Mouse (Mus musculus) olfactory bulb, adult 2 months (tissue): Measurements from ENCODE around the gene Tlnrd1. TPM values are rescaled to one million over a fixed set of nuclear protein-coding genes. Genes with fewer than 3 reads are reported as not detected.

ENCODE experiments used
- H3K27ac ChIP-seq: fragments of 200-500 bp; 2 replicates; pipeline ENCODE4 v1.5.1; 2012; ENCODE audit warnings: low read depth, low read length; ENCODE audit not compliant: insufficient read depth
- H3K4me1 ChIP-seq: fragments of 200-500 bp; 2 replicates; pipeline ENCODE4 v1.6.1; 2012; ENCODE audit warnings: low read length; ENCODE audit not compliant: control insufficient read depth, insufficient read depth
- H3K4me3 ChIP-seq: fragments of 200-500 bp; 2 replicates; pipeline ENCODE4 v1.5.1; 2012; ENCODE audit warnings: mild to moderate bottlenecking, low read depth, low read length, moderate library complexity; ENCODE audit not compliant: insufficient read depth
- CTCF ChIP-seq: fragments of 200-500 bp; IDR thresholded peaks from 2 replicates; pipeline ENCODE4 v1.5.1; 2012; ENCODE audit warnings: low read depth, mild to moderate bottlenecking, low read length, moderate library complexity; ENCODE audit not compliant: insufficient read depth
- POLR2A ChIP-seq: fragments of 200-500 bp; IDR thresholded peaks from 2 replicates; pipeline ENCODE4 v1.6.1; 2012; ENCODE audit warnings: mild to moderate bottlenecking, low read depth, low read length, moderate library complexity; ENCODE audit not compliant: insufficient read depth
- WGBS: fragments of 180-500 bp; shearing (Covaris S2); methylation state at CpG from one replicate; pipeline ENCODE4 v1.1.7; 2018; 5-methylcytosine and 5-hydroxymethylcytosine counted together
- polyA plus RNA-seq: library from polyadenylated mRNA; stranded (reverse); fragments of >200 nt; gene quantifications from 2 replicates; pipeline ENCODE4 v1.2.4, GENCODE M21; 2012; ENCODE audit warnings: low replicate concordance; ENCODE audit not compliant: missing spikeins, insufficient read depth, insufficient read length

Gene Tlnrd1
- polyA plus RNA-seq, result 138 TPM in 1 of 2 replicates, not detected in the other

DNA sequence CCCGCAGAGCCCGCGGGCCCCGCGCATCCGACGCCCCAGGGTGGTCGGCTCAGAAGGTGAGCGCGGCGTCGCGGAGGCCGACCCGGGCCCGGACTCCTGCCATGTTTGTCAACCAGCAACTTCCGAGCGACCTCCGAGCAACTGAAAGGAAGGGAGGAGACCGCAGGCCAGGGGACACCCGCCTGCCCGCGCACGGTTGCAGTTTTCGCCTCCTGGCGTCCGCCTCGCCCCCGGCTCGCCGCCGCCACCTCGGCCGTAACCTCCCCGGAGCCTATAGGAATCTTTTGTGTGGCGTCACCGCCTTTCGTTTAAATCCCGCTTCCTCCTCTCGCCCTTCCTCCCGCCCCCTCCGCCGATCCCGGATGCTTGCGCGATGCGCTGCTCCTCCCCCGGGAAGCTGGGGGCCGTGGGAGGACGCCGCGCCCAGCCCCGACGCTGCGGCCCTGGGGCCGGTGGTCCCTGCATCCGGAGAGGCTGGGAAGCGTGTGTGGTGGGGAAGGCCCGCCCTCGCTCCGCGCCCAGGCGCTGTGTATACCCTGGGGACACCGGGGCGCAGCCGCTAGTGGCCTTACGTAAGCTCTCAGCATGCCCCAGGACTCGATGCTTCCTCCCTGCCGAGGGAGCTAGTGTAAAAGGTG, at the start of gene Tlnrd1, which contains the start of gene Mesd:
TSS of gene Tlnrd1 (minus strand) at position 285 of the 638 bp plus-strand sequence.
TSS of gene Mesd (plus strand) at position 446 of the 638 bp plus-strand sequence.
- peaks cover 9% of the 10 kb centered on the region for H3K4me1 ChIP-seq
- TF ChIP-seq CTCF (no peak), POLR2A (peak; percentile 73)
- under 1% methylated on average over 69 of the region's 69 CpGs for WGBS
- H3K4me3 ChIP-seq, result peak within 1 kb of the TSS; percentile 74
- H3K27ac ChIP-seq, result peak within 1 kb of the TSS; percentile 89

DNA sequence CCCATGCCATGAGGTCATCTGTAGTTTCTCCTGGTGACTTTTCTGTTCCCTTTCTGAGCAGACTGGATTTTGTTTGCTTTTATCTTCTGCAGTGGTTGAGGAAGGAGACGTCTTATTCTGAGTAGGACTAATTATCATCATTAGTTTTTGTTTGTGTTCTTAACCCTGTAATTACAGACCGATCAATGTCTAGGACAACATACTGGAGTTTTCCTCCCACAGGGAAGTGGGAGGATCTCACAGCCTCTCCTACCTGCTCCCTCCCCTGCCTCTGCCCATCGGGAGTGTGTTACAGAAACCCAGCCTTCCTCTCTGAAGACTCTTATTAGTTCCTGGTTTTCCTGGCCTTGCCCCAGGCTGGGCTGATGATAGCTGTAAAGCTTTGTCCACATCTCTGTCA, 37.5 kb upstream of the Tlnrd1 start:
- H3K4me3 ChIP-seq, result no peak overlapping the region
- no peak overlapping the region for H3K27ac ChIP-seq
- TF ChIP-seq CTCF (no peak), POLR2A (no peak)
- 10% methylated on average over 3 of the region's 3 CpGs for WGBS
- peaks cover 6% of the 10 kb centered on the region for H3K4me1 ChIP-seq

DNA sequence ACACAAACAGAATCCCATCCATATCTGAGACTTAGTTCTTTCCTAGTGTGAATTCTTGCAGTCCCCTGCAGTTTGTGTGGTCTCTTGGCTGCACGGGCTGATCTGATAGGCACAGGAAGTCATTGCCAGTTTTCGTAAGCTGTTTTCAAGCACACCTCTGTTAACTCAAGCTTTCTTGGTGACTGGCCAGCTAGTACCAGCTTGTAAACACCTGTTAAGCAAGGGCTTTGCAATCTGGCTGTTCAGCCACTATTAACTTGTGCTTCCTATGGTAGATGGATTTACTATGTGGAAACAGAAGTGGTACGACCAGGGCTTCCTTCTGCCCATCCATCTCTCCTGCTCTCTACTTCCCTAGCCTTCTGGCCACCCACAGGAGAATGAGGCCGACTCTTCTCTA, 36.1 kb upstream of the Tlnrd1 start:
- no peak overlapping the region for H3K27ac ChIP-seq
- TF ChIP-seq POLR2A (no peak), CTCF (no peak)
- peaks cover 6% of the 10 kb centered on the region for H3K4me1 ChIP-seq
- no peak overlapping the region for H3K4me3 ChIP-seq
- 80% methylated on average over 4 of the region's 4 CpGs for WGBS

DNA sequence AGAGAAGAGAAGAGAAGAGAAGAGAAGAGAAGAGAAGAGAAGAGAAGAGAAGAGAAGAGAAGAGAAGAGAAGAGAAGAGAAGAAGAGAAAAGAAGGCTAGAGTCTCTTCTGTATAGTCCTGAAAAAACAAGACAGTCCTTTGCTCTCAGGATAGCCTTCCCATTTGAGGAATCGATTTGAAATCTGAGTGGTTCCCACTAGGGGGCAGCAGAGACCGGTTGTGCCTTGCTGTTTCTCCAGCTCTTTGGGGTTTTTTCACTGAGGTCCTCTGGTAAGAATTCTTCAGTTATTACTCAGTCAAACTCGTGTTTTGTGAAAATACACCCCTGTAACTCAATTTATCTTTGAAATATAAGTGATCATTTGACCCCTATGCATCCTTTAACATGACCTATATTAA, 30.5 kb upstream of the Tlnrd1 start:
- TF ChIP-seq CTCF (0 out of 2 replicates have a peak, but pooled peaks have one; percentile 28), POLR2A (no peak)
- WGBS, result 0% methylated on average over 3 of the region's 3 CpGs
- Histone ChIP-seq H3K4me1 (no peaks in the 10 kb centered on the region), H3K4me3 (no peak overlapping the region), H3K27ac (no peak overlapping the region)

DNA sequence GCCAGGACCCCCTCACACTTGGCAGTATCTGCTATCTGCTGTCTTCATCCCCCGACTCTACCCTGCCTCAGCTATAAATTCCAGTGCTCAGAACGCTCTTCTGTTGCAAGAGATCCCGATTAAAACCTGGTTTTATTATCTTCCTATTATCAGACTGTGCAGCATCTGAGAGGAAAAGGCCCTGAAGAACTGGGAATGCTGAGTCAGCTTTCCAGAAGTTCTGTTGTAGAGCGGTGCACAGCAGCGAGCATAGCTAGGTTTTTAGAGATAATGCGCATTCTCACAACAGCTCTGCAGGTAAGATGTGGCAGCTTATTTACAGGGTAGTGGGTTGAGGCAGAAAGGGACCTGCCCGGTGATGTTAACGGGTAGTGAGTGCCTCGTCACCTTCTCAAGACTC, 29.9 kb upstream of the Tlnrd1 start:
- TF ChIP-seq POLR2A (no peak), CTCF (no peak)

DNA sequence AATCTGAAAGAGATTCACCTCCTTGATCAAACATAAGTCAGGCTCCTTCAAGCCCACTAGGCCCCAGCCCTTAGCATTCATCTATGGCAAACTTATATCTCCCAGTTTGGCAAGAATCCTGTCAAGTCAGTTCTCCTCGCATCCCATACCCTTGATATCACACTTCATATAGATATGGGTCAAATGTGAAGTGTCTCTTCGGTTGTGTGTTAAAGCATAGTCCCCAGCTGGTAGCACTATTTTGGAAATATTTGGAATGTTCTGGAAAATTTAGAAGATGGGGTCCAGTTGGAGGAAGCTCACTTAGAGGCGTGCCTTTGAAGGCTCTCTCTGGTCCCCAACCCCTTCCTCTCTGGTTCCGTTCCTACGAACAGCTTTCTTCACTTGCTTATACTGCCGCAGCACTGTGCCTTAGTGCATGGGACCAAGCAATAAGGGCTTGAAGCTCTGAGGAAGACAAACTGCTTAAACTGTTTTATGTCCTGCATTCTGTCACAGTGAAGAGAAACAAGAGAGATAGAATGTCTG, 29.4 kb upstream of the Tlnrd1 start:
- no peaks in the 10 kb centered on the region for H3K4me1 ChIP-seq
- no peak for TF ChIP-seq POLR2A
- no peak for TF ChIP-seq CTCF
- WGBS, result 98% methylated on average over 6 of the region's 6 CpGs
- no peak overlapping the region for H3K4me3 ChIP-seq
- no peak overlapping the region for H3K27ac ChIP-seq

More for the DNA sequence above, 29.9 kb upstream of the Tlnrd1 start:
- 84% methylated on average over 9 of the region's 9 CpGs for WGBS
- Histone ChIP-seq H3K4me3 (no peak overlapping the region), H3K4me1 (no peaks in the 10 kb centered on the region), H3K27ac (no peak overlapping the region)

DNA sequence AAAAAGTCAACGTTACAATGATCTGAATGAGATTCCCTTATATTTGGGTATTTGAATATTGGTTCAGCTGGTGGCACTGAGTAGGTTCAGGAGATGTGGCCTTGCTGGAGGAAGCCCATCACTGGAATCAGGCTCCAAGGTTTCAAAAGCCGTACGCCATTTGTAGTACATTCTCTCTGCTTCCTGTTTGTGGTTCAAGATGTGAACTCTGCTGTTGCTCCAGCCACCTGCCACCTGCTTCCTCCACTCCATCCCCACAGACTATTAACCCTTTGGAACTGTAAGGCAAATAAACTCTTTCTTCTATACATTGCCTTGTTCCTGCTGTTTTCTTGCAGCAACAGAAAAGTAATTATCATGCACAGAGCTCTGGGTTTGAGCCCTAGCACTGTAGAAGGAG, 27.8 kb upstream of the Tlnrd1 start:
- no peak overlapping the region for H3K27ac ChIP-seq
- no peaks in the 10 kb centered on the region for H3K4me1 ChIP-seq
- no peak overlapping the region for H3K4me3 ChIP-seq
- no peak for TF ChIP-seq CTCF
- no peak for TF ChIP-seq POLR2A
- WGBS, result 94% methylated on average over 3 of the region's 3 CpGs

DNA sequence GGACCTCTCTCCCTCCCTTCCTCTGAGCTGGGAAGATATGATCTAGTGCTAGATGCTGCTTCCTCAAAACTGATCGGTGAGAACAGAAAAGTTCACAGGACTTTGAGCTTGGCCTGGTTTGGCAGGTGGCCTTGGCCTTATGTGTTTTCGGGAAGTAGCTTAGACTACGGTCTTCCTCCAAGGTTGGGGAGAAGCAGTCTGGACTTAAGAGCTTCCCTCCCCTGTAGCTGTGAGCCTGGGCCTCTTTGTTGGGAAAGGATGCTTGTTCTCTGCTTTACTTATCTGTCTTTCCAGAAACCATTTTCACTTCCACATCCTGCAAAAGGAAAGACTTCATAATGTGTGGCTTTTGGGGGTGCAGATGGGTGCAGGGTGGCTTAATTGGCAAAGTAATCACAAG, 20.7 kb upstream of the Tlnrd1 start:
- WGBS, result 93% methylated on average over 3 of the region's 3 CpGs

DNA sequence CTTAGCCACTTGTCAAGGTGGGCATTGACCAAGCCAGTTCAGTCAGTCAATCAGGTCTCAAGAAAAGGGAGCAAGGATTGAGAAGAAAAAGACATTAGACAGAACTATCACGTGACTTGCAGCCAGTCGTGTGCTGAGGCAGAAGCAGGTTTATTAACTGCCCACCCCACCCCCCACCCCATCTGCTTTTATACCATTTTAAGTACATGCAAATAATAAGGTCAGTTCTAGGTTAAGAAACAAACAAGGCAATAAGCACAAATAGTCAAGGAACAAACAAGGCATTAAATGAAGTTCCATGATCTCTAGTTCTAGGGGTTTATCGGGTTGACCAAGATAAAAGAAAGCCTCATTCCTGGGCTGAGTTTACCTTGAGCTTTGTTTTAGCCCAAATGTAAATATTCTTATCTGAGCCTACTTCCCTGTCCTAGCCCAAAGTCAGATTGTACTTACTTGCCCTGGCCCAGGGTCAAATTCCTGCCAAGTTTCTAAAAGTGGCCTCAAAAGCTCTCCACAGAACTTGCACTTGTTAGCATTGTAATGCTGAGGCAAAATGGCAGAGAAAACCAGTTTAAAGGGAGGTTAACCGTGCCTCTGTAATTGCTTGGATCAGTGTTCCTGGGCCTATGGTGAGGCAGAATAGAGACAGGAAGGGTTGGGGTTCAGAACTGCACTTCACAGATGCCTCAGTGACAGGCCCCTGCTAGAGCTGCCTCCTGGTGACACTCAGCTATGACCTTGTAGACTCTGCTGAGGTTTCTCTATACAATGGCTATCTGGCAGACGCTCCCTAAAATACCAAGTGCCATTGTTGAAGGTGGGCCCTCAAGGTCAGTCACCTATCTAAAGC, 18.4 kb upstream of the Tlnrd1 start:
- TF ChIP-seq CTCF (no peak), POLR2A (no peak)
- H3K27ac ChIP-seq, result no peak overlapping the region
- no peak overlapping the region for H3K4me3 ChIP-seq
- H3K4me1 ChIP-seq, result no peaks in the 10 kb centered on the region
- WGBS, result 74% methylated on average over 5 of the region's 5 CpGs

More for the DNA sequence above, 20.7 kb upstream of the Tlnrd1 start:
- Histone ChIP-seq H3K4me1 (no peaks in the 10 kb centered on the region), H3K4me3 (no peak overlapping the region), H3K27ac (no peak overlapping the region)
- no peak for TF ChIP-seq POLR2A
- no peak for TF ChIP-seq CTCF
